Mouse (Mus musculus) embryo, embryonic 10.5 days (tissue): ENCODE measurements at regions not wholly inside any gene's neighbourhood (a gene's known extent, or its start where the extent isn't known, plus 50 kb on each side); places are given as distances from the start of the nearest gene placed in this dataset.

Source experiments
- DNase-seq: peaks from one replicate; pipeline ENCODE4 v3.0.0-alpha.2; 2015; ENCODE audit warnings: low spot score

DNA sequence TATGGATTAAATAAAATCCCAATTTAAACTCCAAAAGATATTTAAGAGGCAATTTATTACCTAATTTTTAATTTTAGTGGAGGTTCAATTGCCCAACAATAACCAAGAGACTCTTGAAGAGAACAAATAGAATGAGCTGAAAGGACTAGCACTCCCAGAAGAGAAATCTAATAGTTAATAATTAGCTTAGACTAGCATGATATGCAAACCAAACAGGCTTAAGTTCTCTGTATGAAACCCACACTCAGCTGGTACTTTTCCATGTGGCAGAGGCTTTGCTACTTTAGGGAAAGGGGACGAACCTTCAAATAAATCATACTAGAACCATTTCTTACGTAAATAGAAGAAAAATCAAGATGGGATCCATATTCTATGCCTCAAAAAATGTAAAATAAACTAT is 55.9 kb upstream of the Fam19a1 start:
- DNase-seq = no peak

DNA sequence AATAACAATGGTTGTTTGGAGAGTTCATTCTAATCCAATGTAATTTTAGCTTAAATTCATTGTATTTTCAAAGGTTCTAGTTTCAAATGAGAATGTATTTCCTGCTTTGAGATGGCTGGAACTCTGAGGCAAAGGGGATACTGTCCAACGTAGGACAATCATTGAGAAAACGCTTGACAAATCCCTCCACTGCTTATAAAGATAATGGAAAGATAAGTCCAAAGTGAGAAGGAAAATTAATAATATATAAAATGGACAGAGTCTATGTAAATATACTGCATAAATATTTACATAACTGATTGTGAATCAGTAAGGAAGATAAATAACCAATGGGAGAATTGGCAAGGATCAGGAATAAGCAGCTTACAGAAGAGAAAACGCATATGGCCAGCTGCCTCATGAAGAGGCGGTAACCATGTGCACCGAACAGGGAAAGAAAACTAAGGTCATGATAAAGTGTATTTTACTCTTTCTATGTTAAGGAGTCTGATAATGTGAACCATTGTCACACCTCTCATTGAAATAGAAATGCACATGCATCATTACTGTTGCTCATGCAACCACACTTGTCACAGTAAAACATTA is 55.3 kb upstream of the Fam19a1 start:
- DNase-seq = no peak

DNA sequence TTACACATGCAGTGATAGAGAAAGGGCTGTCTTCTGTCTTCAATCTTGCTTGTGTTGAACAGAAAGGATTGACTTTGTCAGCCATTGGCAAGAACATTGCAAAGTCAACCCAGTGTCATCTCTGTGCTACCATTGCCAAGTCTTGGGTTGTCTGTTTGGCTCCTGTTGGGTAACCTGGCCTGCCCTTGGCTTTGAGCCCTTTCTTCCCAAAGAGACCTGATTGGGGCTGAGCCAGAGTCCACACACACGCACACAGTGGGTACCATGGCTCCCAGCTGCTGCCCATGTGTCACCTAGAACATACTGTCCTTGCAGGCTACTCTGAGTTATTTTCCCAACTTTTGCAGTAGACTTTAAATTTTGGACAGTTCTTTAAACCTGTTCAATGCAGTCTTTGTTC is 51.0 kb upstream of the Fam19a1 start:
- no peak for DNase-seq
